Mouse (Mus musculus): ENCODE data around the gene Gprin2. TPM values are rescaled to one million over a fixed set of nuclear protein-coding genes. Genes with fewer than 3 reads are reported as not detected.

Gene Gprin2
- total RNA-seq (2023) = 0.09 TPM

GRCm38 (mm10) chr14:34201231-34202035 is at the start of gene Gprin2:
TSS of gene Gprin2 (minus strand) at chr14:34201653.

GRCm38 (mm10) chr14:34219295-34219694 is 17.8 kb upstream of the Gprin2 start, which contains the start of gene Syt15:
TSS of gene Syt15 (plus strand) at chr14:34219595.

GRCm38 (mm10) chr14:34152342-34152741 is 49.1 kb downstream of the Gprin2 start, which contains the start of gene Npy4r:
TSS of gene Npy4r (minus strand) at chr14:34152489.

Other genes with a start within 250 kb of the Gprin2 start
- gene Rbp3, start 247.7 kb downstream of the Gprin2 start, total RNA-seq (2023) = not detected
- gene Zfp488, start 222.9 kb downstream of the Gprin2 start, total RNA-seq (2023) = 0.29 TPM
- not detected for gene Gm30083, start 186.5 kb downstream of the Gprin2 start, total RNA-seq (2023)
- not detected for gene Gm5460, start 184.9 kb downstream of the Gprin2 start, total RNA-seq (2023)
- not detected for gene Antxrl, start 148.9 kb downstream of the Gprin2 start, total RNA-seq (2023)
- gene Anxa8, start 115.7 kb downstream of the Gprin2 start, total RNA-seq (2023) = not detected
- gene A630023A22Rik, start 98.9 kb downstream of the Gprin2 start, total RNA-seq (2023) = not detected
- not detected for gene Npy4r, start 49.2 kb downstream of the Gprin2 start, total RNA-seq (2023)
- not detected for gene Syt15, start 17.9 kb upstream of the Gprin2 start, total RNA-seq (2023)
- 20.6 TPM for gene Shld2, start 108.8 kb upstream of the Gprin2 start, total RNA-seq (2023)
- gene Glud1, start 109.1 kb upstream of the Gprin2 start, total RNA-seq (2023) = 153 TPM
- gene Fam25c, start 153.8 kb upstream of the Gprin2 start, total RNA-seq (2023) = not detected
- not detected for gene Sncg, start 173.1 kb upstream of the Gprin2 start, total RNA-seq (2023)
- 0.44 TPM for gene Mmrn2, start 173.8 kb upstream of the Gprin2 start, total RNA-seq (2023)